Mouse (Mus musculus) limb, embryonic 12.5 days (tissue): ENCODE data around the gene Dcun1d1. TPM values are rescaled to one million over a fixed set of nuclear protein-coding genes. Genes with fewer than 3 reads are reported as not detected.

ENCODE experiments used
- ATAC-seq: fragments of 200-750 bp; cut with Nextera tagmentation; 2 replicates; pipeline ENCODE4 v1.8.0; 2017; ENCODE audit warnings: low read depth, moderate TSS enrichment; ENCODE audit not compliant: insufficient number of reproducible peaks, insufficient read depth, low FRiP score, low TSS enrichment
- H3K27ac ChIP-seq: fragments of 300-500 bp; sonication (generic); 2 replicates; pipeline ENCODE4 v1.5.1; 2016; ENCODE audit warnings: mild to moderate bottlenecking, moderate library complexity
- H3K27me3 ChIP-seq: fragments of 300-500 bp; sonication (generic); 2 replicates; pipeline ENCODE4 v1.6.1; 2016; ENCODE audit warnings: mild to moderate bottlenecking, moderate library complexity
- H3K36me3 ChIP-seq: fragments of 300-500 bp; sonication (generic); 2 replicates; pipeline ENCODE4 v1.6.1; 2016; ENCODE audit warnings: mild to moderate bottlenecking, moderate library complexity
- H3K4me1 ChIP-seq: fragments of 300-500 bp; sonication (generic); replicated peaks from 2 replicates; pipeline ENCODE4 v1.6.1; 2016
- H3K4me2 ChIP-seq: fragments of 300-500 bp; sonication (generic); 2 replicates; pipeline ENCODE4 v1.6.1; 2016; ENCODE audit warnings: mild to moderate bottlenecking, moderate library complexity
- H3K4me3 ChIP-seq: fragments of 300-500 bp; sonication (generic); replicated peaks from 2 replicates; pipeline ENCODE4 v1.5.1; 2016; ENCODE audit warnings: mild to moderate bottlenecking
- H3K9ac ChIP-seq: fragments of 300-500 bp; sonication (generic); replicated peaks from 2 replicates; pipeline ENCODE4 v1.6.1; 2016; ENCODE audit warnings: mild to moderate bottlenecking, moderate library complexity
- H3K9me3 ChIP-seq: fragments of 300-500 bp; sonication (generic); 2 replicates; pipeline ENCODE4 v1.6.1; 2016; ENCODE audit warnings: mild to moderate bottlenecking, moderate library complexity
- WGBS: fragments of 180-500 bp; shearing (Covaris S2); methylation state at CpG from one replicate; pipeline ENCODE4 v1.1.7; 2016; 5-methylcytosine and 5-hydroxymethylcytosine counted together
- polyA plus RNA-seq: library from polyadenylated mRNA; unstranded; fragments of >200 nt; fragmentation: Nextera tagmentation; extraction: Ambion mirVana; gene quantifications from 2 replicates; pipeline ENCODE4 v1.2.1, GENCODE M21; 2016

Gene Dcun1d1
- polyA plus RNA-seq, 1 experiment from 2014 or later: 112 TPM

GRCm38 (mm10) chr3:35931359-35931758 is 5.9 kb downstream of the Dcun1d1 start:
- no peaks in the 10 kb centered on the region for H3K27me3 ChIP-seq
- H3K4me3 ChIP-seq: peak overlapping the region; percentile 90
- peak overlapping the region; percentile 99 for H3K9ac ChIP-seq
- no peak overlapping the region for H3K27ac ChIP-seq
- peaks cover 17% of the 10 kb centered on the region for H3K4me1 ChIP-seq
- 51% methylated on average over 7 of the region's 7 CpGs for WGBS
- H3K36me3 ChIP-seq: no peaks in the 10 kb centered on the region
- no peaks in the 10 kb centered on the region for H3K9me3 ChIP-seq
- no peak for ATAC-seq
- peak overlapping the region; percentile 83 for H3K4me2 ChIP-seq

- no peak for ATAC-seq
- Histone ChIP-seq H3K4me1 (peaks cover 17% of the 10 kb centered on the region), H3K9ac (no peak overlapping the region), H3K27ac (no peak overlapping the region), H3K36me3 (no peaks in the 10 kb centered on the region), H3K9me3 (no peaks in the 10 kb centered on the region), H3K27me3 (no peaks in the 10 kb centered on the region), H3K4me2 (no peak overlapping the region), H3K4me3 (no peak overlapping the region)
- WGBS: 71% methylated on average over 8 of the region's 8 CpGs
Measured at GRCm38 (mm10) chr3:35929831-35930230, 7.4 kb downstream of the Dcun1d1 start.

GRCm38 (mm10) chr3:35929406-35929805 is 7.8 kb downstream of the Dcun1d1 start:
- ATAC-seq: no peak
- Histone ChIP-seq H3K27ac (no peak overlapping the region), H3K4me1 (peaks cover 17% of the 10 kb centered on the region), H3K9me3 (no peaks in the 10 kb centered on the region), H3K4me2 (no peak overlapping the region), H3K9ac (no peak overlapping the region), H3K36me3 (no peaks in the 10 kb centered on the region), H3K4me3 (no peak overlapping the region), H3K27me3 (no peaks in the 10 kb centered on the region)
- 65% methylated on average over 3 of the region's 3 CpGs for WGBS

- whole genome bisulfite sequencing: 79% methylated on average over 2 of the region's 2 CpGs
- H3K4me1 ChIP-seq: peaks cover 6% of the 10 kb centered on the region; the same call in 1 of the 2 replicates
- H3K4me2 ChIP-seq: no peak overlapping the region
- H3K27me3 ChIP-seq: no peaks in the 10 kb centered on the region
- no peaks in the 10 kb centered on the region for H3K9me3 ChIP-seq
- H3K27ac ChIP-seq: no peak overlapping the region
- H3K4me3 ChIP-seq: no peak overlapping the region
- no peak for ATAC-seq
- H3K9ac ChIP-seq: no peak overlapping the region
- H3K36me3 ChIP-seq: no peaks in the 10 kb centered on the region
Measured at GRCm38 (mm10) chr3:35925852-35926251, 11.4 kb downstream of the Dcun1d1 start.

- no peaks in the 10 kb centered on the region for H3K4me1 ChIP-seq
- no peak overlapping the region for H3K27ac ChIP-seq
- H3K4me3 ChIP-seq: no peak overlapping the region
- H3K9ac ChIP-seq: no peak overlapping the region
- H3K4me2 ChIP-seq: no peak overlapping the region
- H3K27me3 ChIP-seq: no peaks in the 10 kb centered on the region
- no peaks in the 10 kb centered on the region for H3K36me3 ChIP-seq
- 78% methylated on average over 3 of the region's 3 CpGs for WGBS
- no peaks in the 10 kb centered on the region for H3K9me3 ChIP-seq
- ATAC-seq: no peak
Measured at GRCm38 (mm10) chr3:35924007-35924406, 13.2 kb downstream of the Dcun1d1 start.

GRCm38 (mm10) chr3:35923495-35923894 is 13.8 kb downstream of the Dcun1d1 start:
- H3K27ac ChIP-seq: no peak overlapping the region
- no peak overlapping the region for H3K9ac ChIP-seq
- no peaks in the 10 kb centered on the region for H3K4me1 ChIP-seq
- no peaks in the 10 kb centered on the region for H3K9me3 ChIP-seq
- WGBS: 41% methylated on average over 7 of the region's 7 CpGs
- no peaks in the 10 kb centered on the region for H3K27me3 ChIP-seq
- no peak overlapping the region for H3K4me3 ChIP-seq
- H3K36me3 ChIP-seq: no peaks in the 10 kb centered on the region
- ATAC-seq: no peak
- H3K4me2 ChIP-seq: no peak overlapping the region

- 81% methylated on average over 4 of the region's 4 CpGs for WGBS
- H3K9me3 ChIP-seq: no peaks in the 10 kb centered on the region
- no peak overlapping the region for H3K4me2 ChIP-seq
- H3K4me1 ChIP-seq: no peaks in the 10 kb centered on the region
- H3K27ac ChIP-seq: no peak overlapping the region
- H3K4me3 ChIP-seq: no peak overlapping the region
- H3K9ac ChIP-seq: no peak overlapping the region
- no peak for ATAC-seq
- no peaks in the 10 kb centered on the region for H3K27me3 ChIP-seq
- H3K36me3 ChIP-seq: peaks cover 9% of the 10 kb centered on the region
Measured at GRCm38 (mm10) chr3:35922522-35922921, 14.7 kb downstream of the Dcun1d1 start.

- Histone ChIP-seq H3K36me3 (peaks cover 46% of the 10 kb centered on the region), H3K4me3 (no peak overlapping the region), H3K9ac (no peak overlapping the region), H3K4me1 (no peaks in the 10 kb centered on the region), H3K27me3 (no peaks in the 10 kb centered on the region), H3K4me2 (no peak overlapping the region), H3K9me3 (no peaks in the 10 kb centered on the region), H3K27ac (no peak overlapping the region)
- ATAC-seq: no peak
- 82% methylated on average over 3 of the region's 3 CpGs for WGBS
Measured at GRCm38 (mm10) chr3:35918229-35918628, 19.0 kb downstream of the Dcun1d1 start.

- ATAC-seq: no peak
- WGBS: 91% methylated on average over 7 of the region's 7 CpGs
- peaks cover 46% of the 10 kb centered on the region for H3K36me3 ChIP-seq
Measured at GRCm38 (mm10) chr3:35908982-35909680, 28.1 kb downstream of the Dcun1d1 start.

GRCm38 (mm10) chr3:35900555-35901204 is 36.6 kb downstream of the Dcun1d1 start:
- Histone ChIP-seq H3K9ac (no peak overlapping the region), H3K27ac (no peak overlapping the region), H3K9me3 (no peaks in the 10 kb centered on the region), H3K4me1 (no peaks in the 10 kb centered on the region), H3K4me2 (no peak overlapping the region), H3K4me3 (no peak overlapping the region), H3K36me3 (peaks cover 52% of the 10 kb centered on the region), H3K27me3 (no peaks in the 10 kb centered on the region)
- WGBS: 92% methylated on average over 5 of the region's 5 CpGs
- ATAC-seq: no peak

More at GRCm38 (mm10) chr3:35908982-35909680, 28.1 kb downstream of the Dcun1d1 start:
- Histone ChIP-seq H3K9ac (no peak overlapping the region), H3K27ac (no peak overlapping the region), H3K9me3 (no peaks in the 10 kb centered on the region), H3K4me2 (no peak overlapping the region), H3K4me1 (no peaks in the 10 kb centered on the region), H3K27me3 (no peaks in the 10 kb centered on the region), H3K4me3 (no peak overlapping the region)

- peaks cover 48% of the 10 kb centered on the region for H3K36me3 ChIP-seq
- no peaks in the 10 kb centered on the region for H3K9me3 ChIP-seq
- no peak overlapping the region for H3K4me3 ChIP-seq
- 98% methylated on average over 3 of the region's 3 CpGs for WGBS
- H3K27me3 ChIP-seq: no peaks in the 10 kb centered on the region
- no peak overlapping the region for H3K9ac ChIP-seq
- no peaks in the 10 kb centered on the region for H3K4me1 ChIP-seq
- H3K27ac ChIP-seq: no peak overlapping the region
- ATAC-seq: no peak
- no peak overlapping the region for H3K4me2 ChIP-seq
Measured at GRCm38 (mm10) chr3:35899109-35899508, 38.1 kb downstream of the Dcun1d1 start.
